Mouse (Mus musculus) cerebellum, adult 2 months (tissue): ENCODE results near the gene Hsf5.

Source experiments
- CTCF ChIP-seq: fragments of 200-500 bp; IDR thresholded peaks from 2 replicates; pipeline ENCODE4 v1.5.1; 2011; ENCODE audit warnings: low read depth, mild to moderate bottlenecking, control low read depth, low read length, moderate library complexity, borderline replicate concordance; ENCODE audit not compliant: insufficient read depth
- POLR2A ChIP-seq: fragments of 200-500 bp; IDR thresholded peaks from 2 replicates; pipeline ENCODE4 v1.6.1; 2011; ENCODE audit warnings: low read length, control low read depth, borderline replicate concordance; ENCODE audit not compliant: insufficient read depth

DNA sequence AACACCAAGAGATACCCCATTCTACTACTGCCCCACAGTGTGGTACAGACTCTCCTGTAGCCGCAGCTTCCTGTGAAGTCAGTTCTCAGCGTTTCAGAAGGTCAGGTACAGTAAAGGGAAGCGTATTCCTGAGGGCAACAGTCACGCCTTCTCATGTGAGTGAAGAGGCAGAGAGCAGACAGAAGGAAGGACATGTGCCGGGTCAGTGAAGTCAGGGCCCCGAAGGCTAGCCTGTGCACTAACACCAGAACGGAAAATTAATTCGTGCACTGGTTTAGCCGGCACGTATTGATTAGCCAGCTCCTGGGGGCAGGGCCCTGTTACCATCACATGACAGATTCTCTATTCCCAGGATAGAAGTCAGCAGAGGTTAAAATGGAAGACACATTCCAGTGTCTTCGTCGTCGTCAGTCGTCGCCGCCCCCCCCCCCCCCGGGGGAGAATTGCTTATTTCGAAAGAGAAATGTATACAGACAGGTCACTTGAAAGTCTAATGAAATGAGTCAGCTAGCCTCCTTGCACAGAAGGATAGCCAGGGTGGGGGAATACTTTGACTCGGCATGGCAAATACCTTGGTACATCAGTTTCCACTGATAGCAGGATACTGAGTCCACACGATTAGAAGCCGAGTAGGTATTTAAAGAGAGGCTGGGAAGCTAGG is 42.3 kb upstream of the Hsf5 start:
- TF ChIP-seq CTCF, result no peak
- TF ChIP-seq POLR2A, result no peak
